ENCODE assay signal across 18 mouse cellular contexts in the genomic region with DNA sequence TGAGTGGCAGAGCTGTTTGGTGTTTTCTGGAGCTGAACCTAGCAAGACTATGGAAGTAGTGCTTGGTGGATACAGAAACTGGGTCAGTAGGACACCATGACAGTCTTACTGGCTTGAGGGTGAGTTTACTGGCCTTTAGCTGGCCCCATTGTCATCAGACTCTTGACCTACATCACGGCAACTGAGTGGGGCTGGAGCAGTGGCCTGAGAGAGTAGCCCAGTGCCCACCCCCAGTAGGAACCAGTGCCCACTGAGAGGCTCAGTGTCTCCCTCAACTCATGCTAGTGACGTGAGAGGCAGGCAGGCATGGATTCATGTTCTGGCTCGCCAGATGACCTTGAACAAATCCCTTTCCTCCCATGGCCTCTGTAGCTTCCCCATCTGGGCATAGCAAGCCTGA. TPM values are rescaled to one million over a fixed set of nuclear protein-coding genes. Genes with fewer than 3 reads are reported as not detected.
"Had no signal": no experiment of that assay in that cellular context is flagged by ENCODE, and none has a peak within 500 bp of the region (broad histone marks: within the 10 kb centered on the region; RNA-seq: fewer than 3 reads in every experiment).

No protein-coding gene starts in this region.

- H3K36me3 ChIP-seq: liver, embryonic 13.5 days; midbrain, embryonic 12.5 days; midbrain, embryonic 15.5 days; neural tube, embryonic 12.5 days; stomach, embryonic 15.5 days had no signal

- ATAC-seq: inflammation-experienced regulatory T-cells, adult 6 months; midbrain, embryonic 15.5 days had no signal

- H3K9ac ChIP-seq: liver, embryonic 13.5 days; midbrain, embryonic 12.5 days; midbrain, embryonic 15.5 days; stomach, embryonic 15.5 days had no signal

- DNase-seq: kidney, adult 18-20 months; kidney, postnatal 25 days; layer of hippocampus, adult 9-11 months; liver, embryonic 13.5 days; lung, adult 2 months; lung, postnatal 14 days; lung, postnatal 4 days; right cerebral cortex, postnatal 25 days; spleen, adult 18-20 months; thymus, postnatal 25 days had no signal

- H3K27me3 ChIP-seq: neural tube, embryonic 12.5 days; stomach, embryonic 15.5 days had no signal

- H3K4me2 ChIP-seq: liver, embryonic 13.5 days; midbrain, embryonic 12.5 days; midbrain, embryonic 15.5 days; neural tube, embryonic 12.5 days; stomach, embryonic 15.5 days had no signal

- H3K27ac ChIP-seq: layer of hippocampus, adult 2 months; liver, embryonic 13.5 days; midbrain, embryonic 12.5 days; midbrain, embryonic 15.5 days; neural tube, embryonic 12.5 days; stomach, embryonic 15.5 days had no signal

- H3K4me3 ChIP-seq: layer of hippocampus, adult 2 months; liver, embryonic 13.5 days; midbrain, embryonic 12.5 days; midbrain, embryonic 15.5 days; myocyte; neural tube, embryonic 12.5 days; stomach, embryonic 15.5 days had no signal

- H3K9me3 ChIP-seq: liver, embryonic 13.5 days; midbrain, embryonic 12.5 days; midbrain, embryonic 15.5 days; neural tube, embryonic 12.5 days; stomach, embryonic 15.5 days had no signal

RNA-seq across cellular contexts. Expression of gene Fam222a, which starts 15.2 kb away (rescaled TPM):
- total RNA-seq: monocyte, adult 5-6 weeks had no signal
- polyA plus RNA-seq: inflammation-experienced regulatory T-cells, adult 6 months had no signal
